Mouse (Mus musculus): ENCODE data around the gene Dcp1a. TPM values are rescaled to one million over a fixed set of nuclear protein-coding genes. Genes with fewer than 3 reads are reported as not detected.

Gene Dcp1a
- 8.5 and 9.7 TPM in 2 replicates for polyA plus RNA-seq (2015; fragmentation: Nextera tagmentation; extraction: Ambion mirVana)

DNA sequence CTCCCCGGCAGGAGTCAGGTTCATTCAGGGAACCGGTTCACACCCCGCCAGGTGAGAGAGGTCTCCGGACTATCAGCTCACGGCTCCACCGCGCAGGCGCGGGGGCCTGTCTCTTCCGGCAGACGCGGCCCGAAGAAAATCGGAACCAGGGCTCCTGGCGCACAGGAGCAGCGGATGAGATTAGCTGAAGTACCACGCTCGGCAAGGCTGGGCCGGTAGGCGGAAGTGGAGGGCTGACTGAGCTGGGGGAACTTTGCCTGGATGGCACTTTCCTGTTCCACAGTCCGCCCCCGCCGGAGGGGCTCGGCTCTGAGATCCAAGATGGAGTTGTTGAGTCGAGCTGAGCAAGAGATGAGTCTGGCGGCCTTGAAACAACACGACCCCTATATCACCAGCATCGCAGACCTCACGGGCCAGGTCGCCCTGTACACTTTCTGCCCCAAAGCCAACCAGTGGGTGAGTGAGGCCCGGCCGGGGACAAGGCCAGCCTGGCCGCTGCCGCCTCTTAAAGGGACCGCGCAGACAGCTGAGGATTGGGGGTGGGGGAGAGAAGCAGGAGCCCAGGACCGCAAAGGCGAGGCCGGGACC lies at the start of gene Dcp1a:
Gene Dcp1a (plus strand): TSS at position 175 of the 588 bp plus-strand sequence.

DNA sequence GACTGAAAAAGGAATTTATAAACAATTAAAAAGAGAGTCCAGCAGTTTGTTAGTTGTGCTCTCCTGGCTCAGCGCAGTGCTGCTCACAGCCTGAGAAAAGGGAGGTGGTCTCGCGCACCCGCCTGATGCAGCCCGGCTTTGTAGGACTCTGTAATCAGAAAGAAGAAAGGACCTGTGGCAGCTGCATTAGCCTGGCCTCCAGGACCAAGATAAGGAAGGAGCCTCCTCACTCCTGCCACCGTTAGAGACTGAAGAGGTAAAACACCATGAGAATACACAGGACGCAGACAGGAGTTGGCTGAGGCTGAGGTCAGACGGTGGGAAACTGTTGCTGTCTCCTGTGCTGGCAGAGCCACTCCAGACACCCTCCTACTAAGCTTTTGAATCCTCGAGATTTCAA lies 12.0 kb downstream of the Dcp1a start, which contains the start of gene Cacna1d:
Gene Cacna1d (minus strand): TSS at position 114 of the 400 bp plus-strand sequence.

DNA sequence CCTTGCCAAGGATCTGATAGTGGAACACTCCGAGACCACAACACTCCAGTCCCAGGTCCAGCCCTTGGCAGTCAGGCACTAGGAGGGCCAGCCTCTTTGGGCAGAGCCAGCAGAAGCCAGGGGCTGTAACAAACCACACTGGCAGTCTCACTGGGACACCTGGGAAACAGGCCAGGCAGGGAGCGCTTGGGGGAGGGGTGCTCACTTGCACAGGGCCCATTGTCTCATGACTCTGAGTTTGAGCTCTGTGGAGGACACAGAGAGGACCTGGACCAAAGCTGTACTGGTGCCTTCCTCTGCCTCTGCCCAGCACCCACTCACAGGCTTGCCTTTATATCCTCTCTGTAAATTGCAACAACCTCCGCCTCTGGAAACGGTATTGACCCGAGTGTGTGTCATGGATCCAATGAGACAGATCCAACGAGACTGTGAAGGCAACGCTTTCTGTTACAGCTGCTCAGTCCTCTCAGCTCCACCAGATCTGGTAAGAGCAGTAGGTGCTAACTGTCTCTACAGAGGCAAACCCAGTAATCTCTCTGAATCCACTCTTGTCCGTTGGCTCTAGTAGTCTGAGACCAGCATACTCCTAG lies 68.9 kb downstream of the Dcp1a start, which contains the start of gene Tkt:
Gene Tkt (plus strand): TSS at position 229 of the 590 bp plus-strand sequence.

Small RNA genes within 50 kb of the gene (microRNA-seq; reads per million reads assigned to microRNA genes)
- gene Mir3076 = 6.4 reads per million, percentile 14 among the genes with 10 or more reads in this experiment

Other genes starting within 250 kb of the Dcp1a start
- 9.3 and 11.6 TPM in 2 replicates for gene Cacna1d, start 11.9 kb downstream of the Dcp1a start, polyA plus RNA-seq (2015; fragmentation: Nextera tagmentation; extraction: Ambion mirVana)
- gene Tkt, start 68.8 kb downstream of the Dcp1a start, polyA plus RNA-seq (2015; fragmentation: Nextera tagmentation; extraction: Ambion mirVana) = 233 and 254 TPM in 2 replicates
- 30.5 and 30.9 TPM in 2 replicates for gene Prkcd, start 146.7 kb downstream of the Dcp1a start, polyA plus RNA-seq (2015; fragmentation: Nextera tagmentation; extraction: Ambion mirVana)
- gene Rft1, start 174.8 kb downstream of the Dcp1a start, polyA plus RNA-seq (2015; fragmentation: Nextera tagmentation; extraction: Ambion mirVana) = 8.2 TPM in 2 replicates
- 13.5 and 14.0 TPM in 2 replicates for gene Sfmbt1, start 235.3 kb downstream of the Dcp1a start, polyA plus RNA-seq (2015; fragmentation: Nextera tagmentation; extraction: Ambion mirVana)